Mouse (Mus musculus): Measurements from ENCODE around the gene Ugt2b34. TPM values are rescaled to one million over a fixed set of nuclear protein-coding genes. Genes with fewer than 3 reads are reported as not detected.
A peak's percentile ranks its signal among the peaks of the same experiment; 100 is the strongest.
"Not testable (repeated sequence)": the region's sequence is repeated elsewhere in the genome, so short reads cannot be mapped to it uniquely, and the experiment has no call there.

Ugt2b34 gene
- polyA plus RNA-seq, 1 experiment from 2014 or later: 0.23 TPM

- CTCF ChIA-PET: interaction anchor here (1.2 kb wide), 1 partner anchor 21 kb away, joined by 4 read pairs; no protein-coding TSS in a partner anchor
- DNase-seq (ENCODE audit: low read depth, low spot score): no peak
- no peak for ATAC-seq
- in situ Hi-C loops (cut with MboI; ENCODE audit: low pct_unique_long_range_greater_than_20kb): no loop called here
- POLR2A ChIA-PET: interaction anchor here (0.8 kb wide), 1 partner anchor 19 kb away, joined by 3 read pairs; no protein-coding TSS in a partner anchor
- no peaks in the 10 kb centered on the region for H3K27me3 ChIP-seq
- TF ChIP-seq CTCF (IDR thresholded peaks at IDR 0.05): no peak
Observed at GRCm38 (mm10) chr5:86871877-86872276, 34.9 kb downstream of the Ugt2b34 start.

- no peaks in the 10 kb centered on the region for H3K27me3 ChIP-seq
- ATAC-seq (no peak), DNase-seq (ENCODE audit: low read depth, low spot score) (no peak)
- no peak for TF ChIP-seq CTCF (IDR thresholded peaks at IDR 0.05)
- ChIA-PET POLR2A (no interaction called here), CTCF (interaction anchor here (1.0 kb wide), 1 partner anchor 19 kb away, joined by 3 read pairs; no protein-coding TSS in a partner anchor)
- in situ Hi-C loops (cut with MboI; ENCODE audit: low pct_unique_long_range_greater_than_20kb): no loop called here
Observed at GRCm38 (mm10) chr5:86858336-86858735, 48.4 kb downstream of the Ugt2b34 start.

DNA sequence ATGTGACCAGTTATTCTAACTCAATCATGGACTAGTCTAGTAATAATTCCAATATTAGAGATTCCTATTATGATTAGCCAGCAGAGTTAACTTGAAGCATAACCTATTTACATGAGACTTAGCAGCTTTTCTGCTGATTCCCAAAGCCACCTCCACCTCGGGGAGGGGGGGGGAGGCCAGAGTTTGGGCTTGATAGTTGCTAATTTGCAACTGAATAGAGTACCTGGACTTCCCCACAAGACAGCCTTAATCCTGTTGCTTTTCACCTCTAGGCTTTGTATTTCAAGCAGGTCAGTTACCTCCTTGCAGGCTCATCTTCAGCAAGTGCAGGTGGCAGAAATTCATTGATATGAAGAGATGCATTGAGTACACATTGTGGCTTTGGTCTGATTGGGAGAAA, 49.1 kb downstream of the Ugt2b34 start:
- POLR2A ChIA-PET: no interaction called here

GRCm38 (mm10) chr5:86856505-86856904, 50.2 kb downstream of the Ugt2b34 start:
- CTCF ChIA-PET; POLR2A ChIA-PET; H3K27me3 ChIP-seq; in situ Hi-C loops (cut with MboI; ENCODE audit: low pct_unique_long_range_greater_than_20kb): not testable (repeated sequence)
- peak; percentile 34 for DNase-seq (ENCODE audit: low read depth, low spot score)
- ATAC-seq: peak; percentile 89

More for the DNA sequence above, 49.1 kb downstream of the Ugt2b34 start:
- TF ChIP-seq CTCF (IDR thresholded peaks at IDR 0.05): no peak
- no peaks in the 10 kb centered on the region for H3K27me3 ChIP-seq
- ATAC-seq (no peak), DNase-seq (ENCODE audit: low read depth, low spot score) (no peak)
- in situ Hi-C loops (cut with MboI; ENCODE audit: low pct_unique_long_range_greater_than_20kb): no loop called here
- CTCF ChIA-PET: no interaction called here

DNA sequence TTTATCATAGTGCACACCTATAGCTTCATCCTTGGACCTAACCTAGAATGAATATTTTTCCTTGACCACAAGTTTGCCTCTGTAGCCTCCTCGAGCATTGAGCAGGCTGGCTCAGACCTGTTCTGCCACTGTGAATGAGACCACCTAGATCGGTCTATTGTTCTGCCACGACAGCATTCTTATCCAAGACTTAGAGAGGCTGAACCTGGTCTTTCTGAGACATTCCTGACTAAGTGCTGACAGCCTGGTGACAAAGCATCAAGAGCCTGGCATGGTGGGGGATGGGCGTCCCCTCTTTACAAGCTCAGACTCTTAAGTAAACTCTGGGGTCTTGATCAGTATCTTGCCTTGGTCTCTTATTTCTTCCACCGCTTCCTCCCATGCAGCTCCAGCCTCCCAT, 55.1 kb downstream of the Ugt2b34 start:
- in situ Hi-C loops (cut with MboI; ENCODE audit: low pct_unique_long_range_greater_than_20kb): no loop called here
- no peak for TF ChIP-seq CTCF (IDR thresholded peaks at IDR 0.05)
- ChIA-PET CTCF (interaction anchor here (1.2 to 1.5 kb wide), 2 partner anchors 23 to 291 kb away, joined by 3 to 4 read pairs; no protein-coding TSS in a partner anchor), POLR2A (no interaction called here)
- no peak for DNase-seq (ENCODE audit: low read depth, low spot score)
- peaks cover 4% of the 10 kb centered on the region for H3K27me3 ChIP-seq
- no peak for ATAC-seq

DNA sequence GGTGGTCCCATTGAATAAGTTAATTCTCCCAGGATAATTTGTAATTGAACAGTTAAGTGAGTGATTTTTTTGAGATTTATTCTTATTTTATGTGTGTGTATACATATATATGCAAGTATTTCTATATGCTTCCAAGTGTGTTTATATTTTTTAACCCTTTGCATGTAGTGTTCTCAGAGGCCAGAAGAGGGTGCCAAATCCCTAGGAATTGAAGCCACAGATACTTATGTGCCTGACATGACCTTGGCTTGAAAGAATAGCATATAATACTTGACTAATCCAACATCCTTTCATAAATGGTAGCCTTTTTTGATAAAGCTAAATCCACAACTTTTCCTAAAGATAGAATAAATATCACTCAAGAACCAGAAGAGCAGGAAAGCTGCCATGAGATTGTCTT, 56.6 kb downstream of the Ugt2b34 start:
- POLR2A ChIA-PET: no interaction called here
- peak; percentile 60 for ATAC-seq

GRCm38 (mm10) chr5:86841261-86841660, 65.5 kb downstream of the Ugt2b34 start:
- in situ Hi-C loops (cut with MboI; ENCODE audit: low pct_unique_long_range_greater_than_20kb): loop anchor here (10.0 kb wide), 1 partner anchor 304 kb away; the partner anchor contains the start of gene Ugt2b5
- not testable (repeated sequence) for ATAC-seq

More for the DNA sequence above, 56.6 kb downstream of the Ugt2b34 start:
- DNase-seq (ENCODE audit: low read depth, low spot score): peak; percentile 17
- TF ChIP-seq CTCF (IDR thresholded peaks at IDR 0.05): peak; percentile 79
- CTCF ChIA-PET: interaction anchor here (0.7 to 1.4 kb wide), 3 partner anchors 10 to 483 kb away, joined by 3 to 8 read pairs (median 6); no protein-coding TSS in a partner anchor
- in situ Hi-C loops (cut with MboI; ENCODE audit: low pct_unique_long_range_greater_than_20kb): no loop called here
- peaks cover 4% of the 10 kb centered on the region for H3K27me3 ChIP-seq

DNA sequence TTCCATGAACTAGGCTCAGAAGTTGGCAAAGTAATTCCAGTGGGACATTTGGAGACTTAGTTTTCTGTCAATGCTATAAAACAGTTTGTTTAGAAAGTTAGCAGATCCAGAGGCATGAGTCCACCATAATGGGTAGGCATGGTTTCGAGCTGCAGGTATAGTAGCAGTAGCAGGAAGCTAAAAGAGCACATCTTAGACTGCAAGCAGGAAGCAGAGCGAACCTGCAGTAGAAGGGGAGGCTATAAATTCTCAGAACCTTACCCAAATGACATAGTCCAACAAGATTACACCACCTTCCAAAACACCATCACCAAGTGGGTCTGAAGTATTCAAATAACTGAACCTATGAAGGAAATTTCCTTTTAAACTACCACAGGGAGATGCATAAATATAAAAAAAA, 66.5 kb downstream of the Ugt2b34 start:
- DNase-seq (ENCODE audit: low read depth, low spot score) (no peak), ATAC-seq (peak; percentile 52)
- ChIA-PET CTCF (interaction anchor here (1.3 kb wide), 1 partner anchor 18 kb away, joined by 3 read pairs; no protein-coding TSS in a partner anchor), POLR2A (interaction anchor here (0.7 kb wide), 1 partner anchor 748 kb away, joined by 4 read pairs; no protein-coding TSS in a partner anchor)
- TF ChIP-seq CTCF (IDR thresholded peaks at IDR 0.05): no peak
- no peaks in the 10 kb centered on the region for H3K27me3 ChIP-seq
- in situ Hi-C loops (cut with MboI; ENCODE audit: low pct_unique_long_range_greater_than_20kb): loop anchor here (10.0 kb wide), 1 partner anchor 305 kb away; the partner anchor contains the start of gene Ugt2b5

More at GRCm38 (mm10) chr5:86841261-86841660, 65.5 kb downstream of the Ugt2b34 start:
- H3K27me3 ChIP-seq; DNase-seq (ENCODE audit: low read depth, low spot score); POLR2A ChIA-PET: not testable (repeated sequence)
- CTCF ChIA-PET: interaction anchor here (1.2 kb wide), 1 partner anchor 11 kb away, joined by 5 read pairs; no protein-coding TSS in a partner anchor
- TF ChIP-seq CTCF (IDR thresholded peaks at IDR 0.05): peak; percentile 50

Other genes starting within 250 kb of the Ugt2b34 start
- not detected for gene Tmprss11b, start 230.6 kb downstream of the Ugt2b34 start, polyA plus RNA-seq (2021)
- gene Tmprss11e, start 161.1 kb downstream of the Ugt2b34 start, polyA plus RNA-seq (2021): 0.03 TPM
- gene Ythdc1, start 102.7 kb downstream of the Ugt2b34 start, polyA plus RNA-seq (2021): 60.4 TPM
- not detected for gene Ugt2b1, start 19.6 kb upstream of the Ugt2b34 start, polyA plus RNA-seq (2021)
- not detected for gene Ugt2b35, start 93.9 kb upstream of the Ugt2b34 start, polyA plus RNA-seq (2021)
- not detected for gene Ugt2b36, start 185.6 kb upstream of the Ugt2b34 start, polyA plus RNA-seq (2021)
- gene Ugt2b5, start 233.4 kb upstream of the Ugt2b34 start, polyA plus RNA-seq (2021): 4.1 TPM